Mouse (Mus musculus): ENCODE measurements around the gene 9530077C05Rik. TPM values are rescaled to one million over a fixed set of nuclear protein-coding genes. Genes with fewer than 3 reads are reported as not detected.
A peak's percentile ranks its signal among the peaks of the same experiment; 100 is the strongest.

9530077C05Rik gene
- total and polyA plus RNA-seq, 2 experiments from 2014 or later: 18.7 to 20.2 TPM

- Histone ChIP-seq H3K9ac (replicated peaks; ENCODE audit: low read length, poor library complexity, severe bottlenecking) (no peak overlapping the region), H3K4me2 (ENCODE audit: low read depth, low read length, poor library complexity, severe bottlenecking) (no peak overlapping the region; the same call in 1 of the 2 replicates), H3K27me3 (ENCODE audit: insufficient read depth, low read length) (no peaks in the 10 kb centered on the region), H3K4me1 (ENCODE audit: insufficient read depth, low read length) (no peaks in the 10 kb centered on the region), H3K27ac (ENCODE audit: low read depth, low read length) (no peak overlapping the region), H3K36me3 (ENCODE audit: insufficient read depth, low read length) (no peaks in the 10 kb centered on the region; the same call in none of the 2 replicates), H3K4me3 (ENCODE audit: low read depth, low read length) (no peak overlapping the region), H3K9me3 (ENCODE audit: low read length) (no peaks in the 10 kb centered on the region)
- peak; percentile 51 for DNase-seq (ENCODE audit: low spot score)
- no peak; the same call in 1 of the 2 replicates for TF ChIP-seq CTCF (IDR thresholded peaks at IDR 0.05)
- ATAC-seq (ENCODE audit: low FRiP score): no peak
- 37% methylated on average over 15 of the region's 15 CpGs for WGBS
Measured at GRCm38 (mm10) chr9:22429533-22430241, 18.4 kb downstream of the 9530077C05Rik start.

- no peak for ATAC-seq (ENCODE audit: low FRiP score)
- no peak for DNase-seq (ENCODE audit: low spot score)
- no peak overlapping the region for H3K9ac ChIP-seq (replicated peaks; ENCODE audit: low read length, poor library complexity, severe bottlenecking)
- H3K36me3 ChIP-seq (ENCODE audit: insufficient read depth, low read length): no peaks in the 10 kb centered on the region
- no peaks in the 10 kb centered on the region for H3K4me1 ChIP-seq (ENCODE audit: insufficient read depth, low read length)
- no peaks in the 10 kb centered on the region for H3K27me3 ChIP-seq (ENCODE audit: insufficient read depth, low read length)
- no peak for TF ChIP-seq CTCF (IDR thresholded peaks at IDR 0.05)
- no peaks in the 10 kb centered on the region for H3K9me3 ChIP-seq (ENCODE audit: low read length)
- WGBS: 51% methylated on average over 5 of the region's 5 CpGs
- no peak overlapping the region for H3K4me2 ChIP-seq (ENCODE audit: low read depth, low read length, poor library complexity, severe bottlenecking)
- no peak overlapping the region for H3K27ac ChIP-seq (ENCODE audit: low read depth, low read length)
- H3K4me3 ChIP-seq (ENCODE audit: low read depth, low read length): no peak overlapping the region
Measured at GRCm38 (mm10) chr9:22430315-22430840, 19.1 kb downstream of the 9530077C05Rik start.

- no peak overlapping the region for H3K27ac ChIP-seq (ENCODE audit: low read depth, low read length)
- DNase-seq (ENCODE audit: low spot score): no peak
- 76% methylated on average over 2 of the region's 2 CpGs for WGBS
- H3K4me2 ChIP-seq (ENCODE audit: low read depth, low read length, poor library complexity, severe bottlenecking): no peak overlapping the region
- ATAC-seq (ENCODE audit: low FRiP score): no peak
- no peak overlapping the region for H3K9ac ChIP-seq (replicated peaks; ENCODE audit: low read length, poor library complexity, severe bottlenecking)
- no peak for TF ChIP-seq CTCF (IDR thresholded peaks at IDR 0.05)
- H3K36me3 ChIP-seq (ENCODE audit: insufficient read depth, low read length): no peaks in the 10 kb centered on the region
- no peaks in the 10 kb centered on the region for H3K4me1 ChIP-seq (ENCODE audit: insufficient read depth, low read length)
- no peaks in the 10 kb centered on the region for H3K9me3 ChIP-seq (ENCODE audit: low read length)
- no peak overlapping the region for H3K4me3 ChIP-seq (ENCODE audit: low read depth, low read length)
- H3K27me3 ChIP-seq (ENCODE audit: insufficient read depth, low read length): no peaks in the 10 kb centered on the region
Measured at GRCm38 (mm10) chr9:22433221-22433620, 21.9 kb downstream of the 9530077C05Rik start.

GRCm38 (mm10) chr9:22434101-22434500, 22.8 kb downstream of the 9530077C05Rik start:
- Histone ChIP-seq H3K9ac (replicated peaks; ENCODE audit: low read length, poor library complexity, severe bottlenecking) (no peak overlapping the region), H3K4me3 (ENCODE audit: low read depth, low read length) (no peak overlapping the region), H3K27ac (ENCODE audit: low read depth, low read length) (no peak overlapping the region), H3K36me3 (ENCODE audit: insufficient read depth, low read length) (no peaks in the 10 kb centered on the region), H3K27me3 (ENCODE audit: insufficient read depth, low read length) (no peaks in the 10 kb centered on the region), H3K9me3 (ENCODE audit: low read length) (no peaks in the 10 kb centered on the region), H3K4me1 (ENCODE audit: insufficient read depth, low read length) (no peaks in the 10 kb centered on the region), H3K4me2 (ENCODE audit: low read depth, low read length, poor library complexity, severe bottlenecking) (no peak overlapping the region)
- ATAC-seq (ENCODE audit: low FRiP score): no peak
- no peak for TF ChIP-seq CTCF (IDR thresholded peaks at IDR 0.05)
- no peak for DNase-seq (ENCODE audit: low spot score)
- 98% methylated on average over 2 of the region's 2 CpGs for WGBS

GRCm38 (mm10) chr9:22438826-22439225, 27.5 kb downstream of the 9530077C05Rik start:
- peak; percentile 23 for TF ChIP-seq CTCF (IDR thresholded peaks at IDR 0.05)
- no peaks in the 10 kb centered on the region for H3K27me3 ChIP-seq (ENCODE audit: insufficient read depth, low read length)
- ATAC-seq (ENCODE audit: low FRiP score) (no peak), DNase-seq (ENCODE audit: low spot score) (no peak)
- no peak overlapping the region for H3K9ac ChIP-seq (replicated peaks; ENCODE audit: low read length, poor library complexity, severe bottlenecking)
- no peaks in the 10 kb centered on the region for H3K4me1 ChIP-seq (ENCODE audit: insufficient read depth, low read length)
- no peak overlapping the region for H3K4me2 ChIP-seq (ENCODE audit: low read depth, low read length, poor library complexity, severe bottlenecking)
- no peak overlapping the region for H3K27ac ChIP-seq (ENCODE audit: low read depth, low read length)
- peaks cover 4% of the 10 kb centered on the region for H3K36me3 ChIP-seq (ENCODE audit: insufficient read depth, low read length)
- no peaks in the 10 kb centered on the region for H3K9me3 ChIP-seq (ENCODE audit: low read length)
- H3K4me3 ChIP-seq (ENCODE audit: low read depth, low read length): no peak overlapping the region
- 61% methylated on average over 1 of the region's 1 CpGs for WGBS

GRCm38 (mm10) chr9:22443157-22443556, 31.8 kb downstream of the 9530077C05Rik start:
- ATAC-seq (ENCODE audit: low FRiP score) (no peak), DNase-seq (ENCODE audit: low spot score) (no peak)
- no peaks in the 10 kb centered on the region for H3K9me3 ChIP-seq (ENCODE audit: low read length)
- H3K4me3 ChIP-seq (ENCODE audit: low read depth, low read length): no peak overlapping the region
- no peak overlapping the region for H3K27ac ChIP-seq (ENCODE audit: low read depth, low read length)
- H3K9ac ChIP-seq (replicated peaks; ENCODE audit: low read length, poor library complexity, severe bottlenecking): no peak overlapping the region
- H3K36me3 ChIP-seq (ENCODE audit: insufficient read depth, low read length): peaks cover 26% of the 10 kb centered on the region
- H3K4me1 ChIP-seq (ENCODE audit: insufficient read depth, low read length): no peaks in the 10 kb centered on the region
- no peak for TF ChIP-seq CTCF (IDR thresholded peaks at IDR 0.05)
- H3K4me2 ChIP-seq (ENCODE audit: low read depth, low read length, poor library complexity, severe bottlenecking): no peak overlapping the region
- 96% methylated on average over 10 of the region's 10 CpGs for WGBS
- no peaks in the 10 kb centered on the region for H3K27me3 ChIP-seq (ENCODE audit: insufficient read depth, low read length)
